Mouse (Mus musculus): ENCODE data around the gene Ankfy1. TPM values are rescaled to one million over a fixed set of nuclear protein-coding genes. Genes with fewer than 3 reads are reported as not detected.

Ankfy1 gene
- polyA plus RNA-seq, 1 experiment from 2014 or later: 29.2 TPM

GRCm38 (mm10) chr11:72671294-72671988 is 18.4 kb upstream of the Ankfy1 start:
- DNase-seq (ENCODE audit: low spot score): no peak
- no peaks in the 10 kb centered on the region for H3K4me1 ChIP-seq (ENCODE audit: control insufficient read depth, insufficient read depth, low read length)
- ATAC-seq (ENCODE audit: low read depth): no peak
- H3K4me2 ChIP-seq (ENCODE audit: low read depth, low read length): no peak overlapping the region
- H3K9ac ChIP-seq (ENCODE audit: low read depth, low read length): no peak overlapping the region
- H3K36me3 ChIP-seq (ENCODE audit: control insufficient read depth, insufficient read depth, low read length): no peaks in the 10 kb centered on the region
- H3K27ac ChIP-seq (replicated peaks; ENCODE audit: low read depth, low read length): no peak overlapping the region
- H3K27me3 ChIP-seq (replicated peaks; ENCODE audit: control insufficient read depth, insufficient read depth, low read length): no peaks in the 10 kb centered on the region
- 77% methylated on average over 6 of the region's 6 CpGs for WGBS
- no peaks in the 10 kb centered on the region for H3K9me3 ChIP-seq (ENCODE audit: control insufficient read depth, low read length)
- no peak overlapping the region for H3K4me3 ChIP-seq (ENCODE audit: low read depth, low read length)

GRCm38 (mm10) chr11:72672438-72672837 is 17.4 kb upstream of the Ankfy1 start:
- 83% methylated on average over 1 of the region's 1 CpGs for WGBS
- Histone ChIP-seq H3K4me2 (ENCODE audit: low read depth, low read length) (no peak overlapping the region), H3K27me3 (replicated peaks; ENCODE audit: control insufficient read depth, insufficient read depth, low read length) (no peaks in the 10 kb centered on the region), H3K9me3 (ENCODE audit: control insufficient read depth, low read length) (no peaks in the 10 kb centered on the region), H3K4me1 (ENCODE audit: control insufficient read depth, insufficient read depth, low read length) (no peaks in the 10 kb centered on the region), H3K9ac (ENCODE audit: low read depth, low read length) (no peak overlapping the region), H3K4me3 (ENCODE audit: low read depth, low read length) (no peak overlapping the region), H3K27ac (replicated peaks; ENCODE audit: low read depth, low read length) (no peak overlapping the region), H3K36me3 (ENCODE audit: control insufficient read depth, insufficient read depth, low read length) (no peaks in the 10 kb centered on the region)
- DNase-seq (ENCODE audit: low spot score) (no peak), ATAC-seq (ENCODE audit: low read depth) (no peak)

- Histone ChIP-seq H3K9me3 (ENCODE audit: control insufficient read depth, low read length) (no peaks in the 10 kb centered on the region), H3K27ac (replicated peaks; ENCODE audit: low read depth, low read length) (no peak overlapping the region), H3K27me3 (replicated peaks; ENCODE audit: control insufficient read depth, insufficient read depth, low read length) (no peaks in the 10 kb centered on the region), H3K9ac (ENCODE audit: low read depth, low read length) (no peak overlapping the region), H3K4me2 (ENCODE audit: low read depth, low read length) (no peak overlapping the region), H3K36me3 (ENCODE audit: control insufficient read depth, insufficient read depth, low read length) (peaks cover 9% of the 10 kb centered on the region; the same call in 1 of the 2 replicates), H3K4me3 (ENCODE audit: low read depth, low read length) (no peak overlapping the region), H3K4me1 (ENCODE audit: control insufficient read depth, insufficient read depth, low read length) (no peaks in the 10 kb centered on the region)
- ATAC-seq (ENCODE audit: low read depth) (no peak), DNase-seq (ENCODE audit: low spot score) (no peak)
- WGBS: 69% methylated on average over 2 of the region's 2 CpGs
Observed at GRCm38 (mm10) chr11:72675280-72675679, 14.5 kb upstream of the Ankfy1 start.

- no peak overlapping the region for H3K9ac ChIP-seq (ENCODE audit: low read depth, low read length)
- H3K4me3 ChIP-seq (ENCODE audit: low read depth, low read length): no peak overlapping the region
- H3K27ac ChIP-seq (replicated peaks; ENCODE audit: low read depth, low read length): no peak overlapping the region
- H3K27me3 ChIP-seq (replicated peaks; ENCODE audit: control insufficient read depth, insufficient read depth, low read length): no peaks in the 10 kb centered on the region
- no peak for DNase-seq (ENCODE audit: low spot score)
- H3K9me3 ChIP-seq (ENCODE audit: control insufficient read depth, low read length): no peaks in the 10 kb centered on the region
- H3K4me1 ChIP-seq (ENCODE audit: control insufficient read depth, insufficient read depth, low read length): no peaks in the 10 kb centered on the region
- peaks cover 39% of the 10 kb centered on the region for H3K36me3 ChIP-seq (ENCODE audit: control insufficient read depth, insufficient read depth, low read length)
- ATAC-seq (ENCODE audit: low read depth): no peak
- H3K4me2 ChIP-seq (ENCODE audit: low read depth, low read length): no peak overlapping the region
Observed at GRCm38 (mm10) chr11:72680726-72681125, 9.1 kb upstream of the Ankfy1 start.

GRCm38 (mm10) chr11:72683402-72683801 is 6.4 kb upstream of the Ankfy1 start:
- Histone ChIP-seq H3K9ac (ENCODE audit: low read depth, low read length) (no peak overlapping the region), H3K36me3 (ENCODE audit: control insufficient read depth, insufficient read depth, low read length) (peaks cover 39% of the 10 kb centered on the region), H3K4me2 (ENCODE audit: low read depth, low read length) (no peak overlapping the region), H3K4me3 (ENCODE audit: low read depth, low read length) (no peak overlapping the region), H3K9me3 (ENCODE audit: control insufficient read depth, low read length) (no peaks in the 10 kb centered on the region), H3K27ac (replicated peaks; ENCODE audit: low read depth, low read length) (no peak overlapping the region), H3K27me3 (replicated peaks; ENCODE audit: control insufficient read depth, insufficient read depth, low read length) (no peaks in the 10 kb centered on the region), H3K4me1 (ENCODE audit: control insufficient read depth, insufficient read depth, low read length) (no peaks in the 10 kb centered on the region)
- WGBS: 98% methylated on average over 2 of the region's 2 CpGs
- DNase-seq (ENCODE audit: low spot score): no peak
- no peak for ATAC-seq (ENCODE audit: low read depth)

GRCm38 (mm10) chr11:72686697-72687096 is 3.1 kb upstream of the Ankfy1 start:
- H3K9me3 ChIP-seq (ENCODE audit: control insufficient read depth, low read length): no peaks in the 10 kb centered on the region
- H3K4me3 ChIP-seq (ENCODE audit: low read depth, low read length): no peak overlapping the region
- no peaks in the 10 kb centered on the region for H3K27me3 ChIP-seq (replicated peaks; ENCODE audit: control insufficient read depth, insufficient read depth, low read length)
- no peak overlapping the region for H3K9ac ChIP-seq (ENCODE audit: low read depth, low read length)
- peaks cover 12% of the 10 kb centered on the region for H3K4me1 ChIP-seq (ENCODE audit: control insufficient read depth, insufficient read depth, low read length)
- no peak overlapping the region for H3K4me2 ChIP-seq (ENCODE audit: low read depth, low read length)
- no peak for DNase-seq (ENCODE audit: low spot score)
- no peak overlapping the region for H3K27ac ChIP-seq (replicated peaks; ENCODE audit: low read depth, low read length)
- ATAC-seq (ENCODE audit: low read depth): no peak
- H3K36me3 ChIP-seq (ENCODE audit: control insufficient read depth, insufficient read depth, low read length): peaks cover 16% of the 10 kb centered on the region

GRCm38 (mm10) chr11:72688242-72688641 is 1.6 kb upstream of the Ankfy1 start:
- Histone ChIP-seq H3K4me2 (ENCODE audit: low read depth, low read length) (no peak overlapping the region), H3K4me1 (ENCODE audit: control insufficient read depth, insufficient read depth, low read length) (peaks cover 12% of the 10 kb centered on the region), H3K36me3 (ENCODE audit: control insufficient read depth, insufficient read depth, low read length) (peaks cover 9% of the 10 kb centered on the region), H3K27ac (replicated peaks; ENCODE audit: low read depth, low read length) (0 out of 2 replicates have a peak overlapping the region, but pooled peaks have one; percentile 29), H3K9me3 (ENCODE audit: control insufficient read depth, low read length) (no peaks in the 10 kb centered on the region), H3K27me3 (replicated peaks; ENCODE audit: control insufficient read depth, insufficient read depth, low read length) (no peaks in the 10 kb centered on the region), H3K4me3 (ENCODE audit: low read depth, low read length) (no peak overlapping the region), H3K9ac (ENCODE audit: low read depth, low read length) (no peak overlapping the region)
- DNase-seq (ENCODE audit: low spot score) (peak; percentile 42), ATAC-seq (ENCODE audit: low read depth) (no peak)
- 8% methylated on average over 5 of the region's 5 CpGs for WGBS

- H3K9ac ChIP-seq (ENCODE audit: low read depth, low read length): peak overlapping the region; percentile 89; the same call in 1 of the 2 replicates
- no peaks in the 10 kb centered on the region for H3K27me3 ChIP-seq (replicated peaks; ENCODE audit: control insufficient read depth, insufficient read depth, low read length)
- peaks cover 6% of the 10 kb centered on the region; the same call in 1 of the 2 replicates for H3K36me3 ChIP-seq (ENCODE audit: control insufficient read depth, insufficient read depth, low read length)
- peak overlapping the region; percentile 72 for H3K4me2 ChIP-seq (ENCODE audit: low read depth, low read length)
- peak overlapping the region; percentile 85 for H3K4me3 ChIP-seq (ENCODE audit: low read depth, low read length)
- H3K9me3 ChIP-seq (ENCODE audit: control insufficient read depth, low read length): no peaks in the 10 kb centered on the region
- peaks cover 12% of the 10 kb centered on the region for H3K4me1 ChIP-seq (ENCODE audit: control insufficient read depth, insufficient read depth, low read length)
- 67% methylated on average over 3 of the region's 3 CpGs for WGBS
- ATAC-seq (ENCODE audit: low read depth) (no peak), DNase-seq (ENCODE audit: low spot score) (no peak)
- H3K27ac ChIP-seq (replicated peaks; ENCODE audit: low read depth, low read length): peak overlapping the region; percentile 85; the same call in 1 of the 2 replicates
Observed at GRCm38 (mm10) chr11:72689115-72689514, 691 bp upstream of the Ankfy1 start.

GRCm38 (mm10) chr11:72692353-72692752 is 2.5 kb downstream of the Ankfy1 start:
- Histone ChIP-seq H3K27me3 (replicated peaks; ENCODE audit: control insufficient read depth, insufficient read depth, low read length) (no peaks in the 10 kb centered on the region), H3K4me3 (ENCODE audit: low read depth, low read length) (no peak overlapping the region), H3K27ac (replicated peaks; ENCODE audit: low read depth, low read length) (no peak overlapping the region), H3K9me3 (ENCODE audit: control insufficient read depth, low read length) (peaks cover under 1% of the 10 kb centered on the region; the same call in 1 of the 2 replicates), H3K4me2 (ENCODE audit: low read depth, low read length) (no peak overlapping the region), H3K4me1 (ENCODE audit: control insufficient read depth, insufficient read depth, low read length) (peaks cover 12% of the 10 kb centered on the region), H3K9ac (ENCODE audit: low read depth, low read length) (no peak overlapping the region), H3K36me3 (ENCODE audit: control insufficient read depth, insufficient read depth, low read length) (0 out of 2 replicates have a peak, but pooled peaks cover 4% of the 10 kb centered on the region)
- 89% methylated on average over 4 of the region's 4 CpGs for WGBS
- DNase-seq (ENCODE audit: low spot score): no peak
- no peak for ATAC-seq (ENCODE audit: low read depth)
